Mouse (Mus musculus) gastrocnemius, adult 2 months (tissue): ENCODE measurements at regions not wholly inside any gene's neighbourhood (a gene's known extent, or its start where the extent isn't known, plus 50 kb on each side); places are given as distances from the start of the nearest gene placed in this dataset.

Experiments used
- DNase-seq: peaks from one replicate; pipeline ENCODE4 v3.0.0; 2022
- H3K27ac ChIP-seq: fragments of 200-600 bp; 2 replicates; pipeline ENCODE4 v1.8.1; 2022; ENCODE audit warnings: mild to moderate bottlenecking
- H3K4me3 ChIP-seq: fragments of 200-600 bp; 2 replicates; pipeline ENCODE4 v1.8.1; 2022; ENCODE audit warnings: mild to moderate bottlenecking, moderate library complexity
- CTCF ChIP-seq: fragments of 200-600 bp; IDR thresholded peaks from 2 replicates; pipeline ENCODE4 v1.8.1; 2022; ENCODE audit warnings: antibody characterized with exemption, mild to moderate bottlenecking, moderate library complexity
- intact Hi-C: fragments of 180-260 bp; cut with DNase I; formaldehyde crosslinking; loops from one replicate; pipeline ENCODE4 v1.15.1; 2025

DNA sequence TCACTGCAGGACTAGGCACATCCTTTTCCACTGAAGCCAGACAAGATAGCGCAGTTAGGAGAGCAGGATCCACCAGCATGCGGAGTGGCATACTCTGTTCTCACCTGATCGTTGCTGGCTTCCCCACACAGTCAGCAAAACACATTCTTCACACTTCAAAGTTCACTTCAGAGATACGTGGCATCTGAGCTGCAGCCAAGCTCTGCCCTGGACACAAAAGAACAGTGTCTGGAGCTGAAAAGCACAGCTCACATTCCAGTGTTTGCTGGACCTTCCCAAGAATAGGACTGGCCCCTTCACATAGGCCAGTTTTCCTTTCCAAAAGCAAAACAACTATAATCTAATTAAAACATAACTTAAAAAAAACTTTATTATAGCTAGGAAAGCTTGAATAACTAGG is 264.7 kb upstream of the Spred2 start:
- intact Hi-C loops = no loop called here
- DNase-seq = no peak
- TF ChIP-seq CTCF = no peak
- H3K27ac ChIP-seq = no peak overlapping the region
- H3K4me3 ChIP-seq = no peak overlapping the region

DNA sequence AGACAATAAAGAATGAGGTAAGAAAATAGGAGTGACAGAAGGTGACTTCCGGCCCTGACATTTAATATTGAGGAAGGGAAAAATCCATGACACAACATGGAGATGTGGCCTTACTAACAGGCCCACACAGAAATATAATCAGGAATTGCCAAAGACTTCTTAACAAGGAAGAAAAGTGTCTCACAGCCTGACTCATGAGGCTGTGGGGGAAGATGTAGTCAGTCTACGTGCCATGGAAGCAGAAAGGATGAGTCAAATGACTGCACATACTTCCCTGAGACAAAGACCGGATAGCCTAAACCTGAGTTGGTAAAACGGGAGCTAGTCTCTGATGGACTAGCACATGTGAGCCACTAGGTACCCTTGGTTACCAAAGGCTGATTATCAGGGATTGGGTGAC is 257.4 kb upstream of the Spred2 start:
- no peak for TF ChIP-seq CTCF
- intact Hi-C loops = no loop called here
- H3K27ac ChIP-seq = no peak overlapping the region
- no peak overlapping the region for H3K4me3 ChIP-seq
- no peak for DNase-seq

DNA sequence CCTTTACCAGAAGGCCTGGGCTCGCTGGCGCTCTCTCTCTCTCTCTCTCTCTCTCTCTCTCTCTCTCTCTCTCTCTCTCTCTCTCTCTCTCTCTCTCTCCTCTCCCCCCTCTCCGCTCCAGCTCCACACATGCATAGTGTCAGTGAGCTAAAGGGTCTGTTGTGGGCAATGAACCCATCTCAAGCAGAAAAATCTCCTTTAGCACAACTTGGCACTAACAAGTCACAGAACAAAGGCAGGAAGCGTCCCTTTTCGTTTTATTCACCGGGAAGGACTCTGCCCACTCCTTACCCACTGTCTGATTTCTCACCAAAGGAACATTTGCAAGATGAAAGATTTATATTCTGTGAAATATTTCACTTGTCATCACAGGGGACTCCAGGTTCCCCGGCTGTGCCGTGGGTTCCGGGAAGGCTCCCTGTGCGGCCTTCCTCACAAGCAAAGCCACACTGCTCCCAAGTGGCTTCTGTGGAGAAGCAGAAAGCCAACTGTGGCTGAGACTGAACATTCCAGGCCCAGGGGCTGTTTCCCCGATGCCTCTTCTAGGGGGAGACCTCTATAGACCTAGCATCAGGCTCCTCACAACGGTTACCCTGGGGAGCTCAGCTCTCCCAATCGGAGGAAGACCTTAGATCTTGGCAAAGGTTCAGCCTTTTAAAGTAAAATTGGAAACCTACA is 253.2 kb upstream of the Spred2 start:
- peak; percentile 68 for TF ChIP-seq CTCF
- Histone ChIP-seq H3K4me3 (no peak overlapping the region), H3K27ac (0 out of 2 replicates have a peak overlapping the region, but pooled peaks have one; percentile 12)
- intact Hi-C loops = loop anchor here (5.0 to 10.0 kb wide), 2 partner anchors 646 to 794 kb away; no protein-coding TSS in a partner anchor
- DNase-seq = peak; percentile 58

DNA sequence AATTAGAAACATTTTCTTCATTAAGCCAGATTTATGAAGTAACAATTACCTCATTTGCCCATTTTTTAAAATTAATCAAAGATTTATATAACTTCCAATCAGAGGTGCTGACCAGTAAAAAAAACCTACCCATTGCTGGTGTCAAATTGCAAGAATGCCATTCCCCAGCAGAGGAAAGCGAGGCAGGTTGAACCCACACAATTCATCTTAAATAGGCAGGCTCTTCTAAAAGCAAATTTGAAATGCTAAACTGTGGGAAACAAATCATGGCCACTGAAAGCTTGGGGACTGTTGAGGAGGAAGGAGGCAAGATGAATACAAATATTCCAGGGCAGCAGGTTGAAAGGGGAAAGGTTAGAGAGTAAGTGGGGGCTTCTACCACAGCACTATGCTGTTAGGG is 251.2 kb upstream of the Spred2 start:
- no peak for TF ChIP-seq CTCF
- no peak for DNase-seq
- Histone ChIP-seq H3K4me3 (no peak overlapping the region), H3K27ac (no peak overlapping the region)
- intact Hi-C loops = loop anchor here (5.0 to 10.0 kb wide), 2 partner anchors 648 to 796 kb away; no protein-coding TSS in a partner anchor

DNA sequence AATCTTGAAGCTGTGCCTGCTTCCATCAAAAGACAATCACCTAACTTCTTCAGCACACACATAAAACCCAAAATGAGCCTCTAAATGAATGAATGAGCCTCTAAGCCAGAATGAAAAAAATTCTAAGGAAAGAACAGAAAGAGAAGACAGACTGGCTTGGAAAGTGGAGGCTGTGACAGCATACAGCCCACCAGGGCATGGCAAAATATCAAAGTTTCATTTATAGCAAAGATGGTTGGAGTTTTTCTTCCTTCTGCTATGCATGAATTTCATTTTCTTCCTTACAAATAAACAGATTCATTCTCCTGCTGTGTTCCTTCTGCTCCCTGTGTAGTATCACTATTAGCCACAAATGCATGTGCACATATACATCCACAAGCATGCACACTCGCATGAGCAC is 247.7 kb upstream of the Spred2 start:
- TF ChIP-seq CTCF = no peak
- Histone ChIP-seq H3K27ac (no peak overlapping the region), H3K4me3 (no peak overlapping the region)
- intact Hi-C loops = loop anchor here (10.0 kb wide), 1 partner anchor 652 kb away; no protein-coding TSS in a partner anchor
- DNase-seq = no peak

DNA sequence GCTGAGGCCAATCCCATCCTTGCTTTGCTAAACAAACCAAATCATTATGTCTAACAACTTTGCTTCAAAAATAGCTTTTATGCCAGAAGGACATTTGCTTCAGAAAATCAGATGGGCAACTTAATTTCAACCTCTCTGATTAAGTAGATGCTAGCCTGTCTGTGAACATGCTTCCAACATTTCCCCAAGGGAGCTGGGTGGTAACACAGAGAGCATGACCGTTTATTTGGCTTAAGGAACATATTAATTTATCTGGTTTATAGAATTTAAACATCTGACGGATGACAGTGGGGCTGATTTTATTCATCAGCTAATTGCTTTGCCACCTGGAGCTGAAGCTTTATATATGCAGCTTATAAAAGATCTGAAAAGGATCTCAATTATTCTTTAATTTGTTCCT is 245.1 kb upstream of the Spred2 start:
- TF ChIP-seq CTCF = no peak
- intact Hi-C loops = loop anchor here (10.0 kb wide), 1 partner anchor 654 kb away; no protein-coding TSS in a partner anchor
- Histone ChIP-seq H3K27ac (no peak overlapping the region), H3K4me3 (no peak overlapping the region)
- DNase-seq = no peak

DNA sequence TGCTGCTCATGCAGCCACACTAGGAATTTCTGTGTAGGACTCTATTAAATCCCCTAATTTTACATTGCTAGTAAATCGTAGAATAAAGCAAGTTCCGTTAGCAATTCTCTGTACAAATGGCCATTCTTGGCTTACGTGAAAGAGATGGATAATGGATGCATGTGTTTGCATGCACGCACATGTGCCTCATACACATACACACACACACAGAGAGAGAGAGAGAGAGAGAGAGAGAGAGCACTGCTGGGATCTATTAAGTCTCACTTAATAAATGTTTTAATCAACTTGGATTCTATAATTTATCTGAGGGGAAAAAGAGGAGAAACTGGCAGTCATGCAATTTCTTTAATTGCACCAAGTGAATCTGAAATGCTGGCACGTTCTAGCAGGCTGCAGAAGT is 244.5 kb upstream of the Spred2 start:
- DNase-seq = no peak
- H3K27ac ChIP-seq = no peak overlapping the region
- TF ChIP-seq CTCF = no peak
- intact Hi-C loops = loop anchor here (10.0 kb wide), 1 partner anchor 655 kb away; no protein-coding TSS in a partner anchor
- H3K4me3 ChIP-seq = no peak overlapping the region

DNA sequence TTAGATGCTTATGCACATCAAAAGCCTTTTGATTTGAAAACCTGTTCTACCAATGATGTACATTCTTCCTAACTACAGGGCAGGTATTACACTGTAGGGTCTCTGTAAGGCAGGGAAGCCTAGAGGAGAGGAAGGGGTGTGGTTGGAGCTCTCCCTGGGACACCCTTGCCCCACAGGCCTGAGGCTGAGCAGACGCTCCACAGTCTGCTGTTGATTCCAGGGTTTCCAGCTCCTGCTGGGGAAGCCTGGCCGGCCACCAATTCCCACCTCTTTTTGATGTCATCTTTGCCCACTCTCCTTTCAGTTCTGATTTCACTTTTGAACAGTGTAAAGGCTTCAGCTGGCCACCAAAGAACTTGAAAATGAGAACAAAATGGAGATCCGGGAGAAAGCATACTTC is 223.0 kb upstream of the Spred2 start:
- peak; percentile 32 for DNase-seq
- peak overlapping the region; percentile 68; the same call in 1 of the 2 replicates for H3K27ac ChIP-seq
- H3K4me3 ChIP-seq = no peak overlapping the region
- TF ChIP-seq CTCF = no peak
- intact Hi-C loops = no loop called here

DNA sequence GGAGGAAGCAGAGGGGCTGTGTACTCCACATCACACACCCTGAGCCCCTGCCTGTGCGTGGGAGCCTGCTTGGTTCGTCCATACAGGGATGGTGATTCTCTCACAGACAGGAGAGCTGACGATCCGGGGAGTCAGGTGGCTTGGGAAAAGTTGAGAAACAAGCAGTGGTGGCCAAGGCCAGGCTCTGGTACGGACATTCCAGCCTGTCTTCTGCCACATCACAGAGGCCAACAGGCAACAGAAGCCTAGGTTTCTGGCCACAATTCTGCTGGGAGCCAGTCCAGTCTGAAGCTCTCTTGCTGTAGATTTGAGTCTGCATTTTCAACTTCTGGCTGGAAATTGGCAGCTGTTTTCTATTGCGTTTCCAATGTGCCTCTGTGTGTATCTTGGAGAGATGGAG is 215.4 kb upstream of the Spred2 start:
- DNase-seq = peak; percentile 69
- intact Hi-C loops = no loop called here
- H3K27ac ChIP-seq = peak overlapping the region; percentile 69
- TF ChIP-seq CTCF = no peak
- no peak overlapping the region for H3K4me3 ChIP-seq

DNA sequence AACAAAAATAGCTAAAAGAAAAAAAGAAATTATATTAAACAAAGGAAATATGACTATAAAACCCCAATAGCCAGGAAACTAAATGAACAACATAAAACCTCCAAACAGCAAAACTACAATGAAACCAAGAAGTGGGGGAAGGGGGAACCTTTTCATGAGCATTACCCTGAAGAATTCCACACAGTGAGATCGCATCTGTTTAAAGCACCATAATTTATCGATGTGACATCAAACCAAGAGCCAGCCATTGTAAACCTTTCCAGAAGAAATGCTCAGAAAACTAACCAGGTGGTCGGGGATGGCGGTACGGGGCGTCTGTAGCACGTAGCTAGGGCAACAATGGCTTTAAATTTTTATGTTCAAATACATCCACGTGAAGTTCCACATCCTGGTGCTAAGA is 214.8 kb upstream of the Spred2 start:
- no peak overlapping the region for H3K4me3 ChIP-seq
- no peak for DNase-seq
- no peak overlapping the region; the same call in 1 of the 2 replicates for H3K27ac ChIP-seq
- TF ChIP-seq CTCF = no peak
- intact Hi-C loops = no loop called here

DNA sequence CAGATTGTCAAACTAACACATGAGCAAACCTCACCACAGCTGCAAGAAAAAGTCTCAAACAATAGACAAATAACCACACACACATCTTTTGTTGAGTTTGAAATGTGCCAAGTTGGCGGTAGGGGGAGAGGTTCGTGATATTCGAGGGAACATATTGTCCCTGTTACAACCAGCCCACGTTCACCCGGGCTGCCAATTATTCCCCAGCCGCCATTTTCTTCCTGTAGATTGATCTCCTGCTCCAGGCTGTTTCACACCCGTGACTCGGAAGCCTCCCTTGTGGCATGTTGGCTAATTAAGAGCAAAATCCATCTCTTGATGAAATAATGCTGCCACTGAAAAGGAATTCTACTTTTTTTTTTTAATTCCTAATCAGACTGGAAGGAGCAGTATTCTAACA is 211.1 kb upstream of the Spred2 start:
- H3K27ac ChIP-seq = no peak overlapping the region; the same call in 1 of the 2 replicates
- intact Hi-C loops = loop anchor here (5.0 kb wide), 2 partner anchors 96 to 691 kb away; no protein-coding TSS in a partner anchor
- DNase-seq = no peak
- no peak for TF ChIP-seq CTCF
- H3K4me3 ChIP-seq = no peak overlapping the region

DNA sequence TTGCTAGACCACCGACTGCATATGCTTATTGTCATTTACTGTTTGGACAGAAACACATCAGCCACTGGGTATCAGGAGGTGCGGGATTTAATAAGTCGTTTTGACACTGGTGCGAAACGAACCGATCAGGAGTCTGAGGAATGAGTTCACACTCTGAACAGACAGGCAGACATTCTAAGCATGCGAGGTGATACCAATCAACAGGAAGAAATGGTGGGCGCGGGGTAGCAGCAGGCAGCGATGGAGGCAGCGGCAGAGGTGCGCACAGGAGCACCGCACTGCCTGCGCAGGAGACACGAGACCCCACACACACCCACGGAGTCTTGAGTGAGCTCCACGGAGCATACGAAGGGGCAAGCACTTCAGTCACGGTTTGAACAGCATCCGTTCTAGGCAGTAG is 210.6 kb upstream of the Spred2 start:
- no peak for DNase-seq
- no peak for TF ChIP-seq CTCF
- Histone ChIP-seq H3K4me3 (peak overlapping the region; percentile 32), H3K27ac (peak overlapping the region; percentile 69)
- intact Hi-C loops = loop anchor here (5.0 kb wide), 2 partner anchors 96 to 691 kb away; no protein-coding TSS in a partner anchor

DNA sequence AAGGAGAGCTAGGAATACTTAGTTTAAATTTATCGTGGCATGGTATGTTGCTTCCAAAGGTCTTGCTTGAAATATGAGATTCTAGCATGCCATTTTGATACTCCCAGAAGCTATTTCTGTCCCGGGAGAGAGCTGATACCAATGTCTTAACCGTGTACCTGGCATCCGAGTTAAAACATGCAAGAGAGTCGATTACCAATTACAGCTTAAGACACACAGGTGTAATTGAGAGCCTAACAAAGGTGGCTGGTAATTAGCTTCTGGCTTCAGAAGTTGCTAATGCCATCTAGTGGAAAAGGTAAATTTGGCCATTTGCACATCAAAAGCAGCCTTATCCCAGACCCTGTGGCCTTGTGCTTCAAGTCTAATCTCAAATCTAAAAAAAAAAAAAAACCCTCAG is 210.0 kb upstream of the Spred2 start:
- DNase-seq = no peak
- Histone ChIP-seq H3K4me3 (peak overlapping the region; percentile 33), H3K27ac (peak overlapping the region; percentile 69)
- peak; percentile 40 for TF ChIP-seq CTCF
- intact Hi-C loops = loop anchor here (5.0 kb wide), 2 partner anchors 97 to 692 kb away; no protein-coding TSS in a partner anchor
